Mouse (Mus musculus): ENCODE data around the gene Emc8.

DNA sequence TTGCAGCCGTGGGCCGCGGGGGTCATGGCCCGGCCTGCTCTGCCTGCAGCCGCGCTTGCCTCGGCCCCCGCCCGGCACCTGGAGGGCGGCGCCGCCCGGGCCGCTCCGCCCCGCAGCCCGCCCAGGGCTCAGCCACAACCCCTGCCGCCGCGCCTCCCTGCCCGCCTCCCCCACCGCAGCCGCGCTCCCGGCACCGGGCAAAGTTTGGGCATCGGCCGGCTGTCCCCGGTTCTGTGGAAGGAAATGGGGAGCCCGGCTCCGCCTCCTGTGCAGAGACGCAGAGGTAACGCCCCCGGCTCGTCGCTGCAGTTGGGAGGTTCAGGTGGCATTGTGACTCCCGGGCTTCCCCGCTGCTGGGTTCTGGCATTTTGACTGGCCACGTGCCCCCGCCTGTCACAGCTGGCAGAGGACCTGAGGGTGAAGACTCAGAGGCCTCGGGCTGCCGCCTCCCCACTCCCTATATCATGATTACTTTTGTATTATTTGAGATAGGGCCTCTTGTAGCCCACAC is 34.0 kb downstream of the Emc8 start:
- TF ChIP-seq CTCF (IDR thresholded peaks at IDR 0.05; ENCODE audit: insufficient read depth, low read depth, low read length) (no peak), POLR2A (IDR thresholded peaks at IDR 0.05; ENCODE audit: insufficient read depth, low read depth, low read length) (no peak)
